Mouse (Mus musculus) brain, embryonic 14.5 days (tissue): ENCODE data around the gene Olfr605. TPM values are rescaled to one million over a fixed set of nuclear protein-coding genes. Genes with fewer than 3 reads are reported as not detected.
"Not testable (repeated sequence)": the region's sequence is repeated elsewhere in the genome, so short reads cannot be mapped to it uniquely, and the experiment has no call there.

Source experiments
- DNase-seq: peaks from one replicate; pipeline ENCODE4 v3.0.0-alpha.2; 2011; ENCODE audit warnings: low read depth
- CTCF ChIP-seq: fragments of 200-500 bp; IDR thresholded peaks from 2 replicates; pipeline ENCODE4 v1.5.1; 2012; ENCODE audit warnings: inconsistent platforms, mild to moderate bottlenecking, moderate library complexity, borderline replicate concordance; ENCODE audit not compliant: insufficient read depth, insufficient read length; ENCODE audit errors: extremely low read depth
- POLR2A ChIP-seq: fragments of 200-500 bp; IDR thresholded peaks from 2 replicates; pipeline ENCODE4 v1.6.1; 2012; ENCODE audit warnings: mild to moderate bottlenecking, inconsistent platforms, borderline replicate concordance; ENCODE audit not compliant: poor library complexity, insufficient read depth, insufficient read length, severe bottlenecking; ENCODE audit errors: extremely low read depth
- polyA plus RNA-seq: library from polyadenylated mRNA; depleted of rRNA; stranded (reverse); fragments of >200 nt; gene quantifications from 2 replicates; pipeline ENCODE4 v1.2.3, GENCODE M21; 2012; rRNA removed

Gene Olfr605
- not detected in 2 replicates for polyA plus RNA-seq

GRCm38 (mm10) chr7:103445339-103445738 lies at the start of gene Olfr605:
Olfr605 (minus strand) TSS chr7:103445439.
- TF ChIP-seq CTCF = no peak
- no peak for TF ChIP-seq POLR2A
- DNase-seq = no peak

GRCm38 (mm10) chr7:103477106-103477505 lies 31.9 kb upstream of the Olfr605 start:
- DNase-seq = peak; percentile 10

DNA sequence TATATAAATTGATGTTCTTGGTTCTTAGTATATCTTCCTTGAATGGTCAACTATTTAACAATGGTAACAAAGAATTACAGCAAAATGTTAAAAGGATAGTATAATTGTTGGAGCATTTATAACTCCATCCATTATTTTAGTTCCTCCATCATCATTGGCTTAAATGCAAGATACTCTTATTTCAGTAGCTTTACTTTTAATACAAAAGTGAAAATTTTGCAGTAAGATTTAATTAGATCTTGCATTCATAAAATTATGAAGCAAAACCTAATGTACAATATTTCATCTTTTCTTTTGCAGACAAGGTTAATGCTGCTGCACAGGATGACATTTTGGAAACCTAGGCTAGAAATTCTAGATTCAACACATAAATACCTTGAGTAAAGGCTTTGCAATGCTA lies 24.3 kb upstream of the Olfr605 start, which contains the start of gene Olfr608:
Gene Olfr608, plus strand, starts transcription at position 301 of the 400 bp plus-strand sequence.
- DNase-seq = no peak
- no peak for TF ChIP-seq POLR2A
- TF ChIP-seq CTCF = no peak

GRCm38 (mm10) chr7:103460590-103460989 lies 15.4 kb upstream of the Olfr605 start:
- DNase-seq = no peak
- TF ChIP-seq POLR2A (no peak), CTCF (no peak)

- no peak for DNase-seq
- TF ChIP-seq POLR2A (no peak), CTCF (no peak)
Observed at GRCm38 (mm10) chr7:103448746-103449145, 3.5 kb upstream of the Olfr605 start, which contains the start of gene Olfr606. Olfr606 (plus strand) TSS chr7:103449046.

- not testable (repeated sequence) for DNase-seq
Observed at GRCm38 (mm10) chr7:103414772-103415171, 30.5 kb downstream of the Olfr605 start, which contains the start of gene Usp17lc. Usp17lc (plus strand) TSS chr7:103415072.

DNA sequence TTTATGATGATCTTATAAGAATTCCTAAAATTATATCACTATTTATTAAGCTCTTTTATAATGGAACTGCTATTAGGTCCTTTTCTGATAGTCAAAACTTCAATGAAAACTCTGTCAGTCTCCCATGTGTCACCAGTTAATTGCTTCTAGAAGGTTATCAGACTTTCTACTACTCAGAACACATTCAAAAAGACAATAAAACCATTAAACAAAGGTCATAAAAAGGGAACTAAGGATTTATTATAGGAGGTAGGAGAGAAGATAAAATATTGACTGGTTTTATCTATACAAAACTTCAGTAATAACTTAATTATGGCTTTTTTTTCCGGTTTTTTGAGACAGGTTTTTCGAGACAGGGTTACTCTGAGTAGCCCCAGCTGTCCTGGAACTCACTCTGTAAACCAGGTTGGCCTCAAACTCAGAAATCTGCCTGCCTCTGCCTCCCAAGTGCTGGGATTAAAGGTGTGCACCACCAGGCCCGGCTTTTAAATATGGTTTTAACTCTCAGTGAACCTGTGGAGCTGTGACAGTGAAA lies 38.7 kb downstream of the Olfr605 start:
- not testable (repeated sequence) for DNase-seq

GRCm38 (mm10) chr7:103398981-103399380 lies 46.3 kb downstream of the Olfr605 start:
- no peak for DNase-seq
- TF ChIP-seq CTCF (no peak), POLR2A (no peak)

DNA sequence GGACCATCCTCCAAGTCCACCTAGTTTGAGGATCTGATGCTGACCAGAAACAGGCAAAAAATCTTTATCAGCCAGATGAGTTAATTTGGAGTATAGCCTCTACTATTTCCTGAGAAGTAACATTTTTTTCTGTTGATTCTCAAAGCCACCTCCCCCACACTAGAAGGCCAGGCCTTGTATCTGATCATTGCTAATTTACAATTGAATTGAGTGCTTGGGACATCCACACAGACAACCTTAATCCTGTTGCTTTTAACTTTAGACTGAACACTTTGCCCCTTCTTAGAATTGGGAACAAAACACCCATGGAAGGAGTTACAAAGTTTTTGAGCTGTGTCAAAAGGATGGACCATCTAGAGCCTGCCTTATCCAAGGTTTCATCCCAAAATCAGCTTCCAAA lies 47.5 kb downstream of the Olfr605 start:
- TF ChIP-seq CTCF = no peak
- no peak for TF ChIP-seq POLR2A
- DNase-seq = no peak

Other genes starting within 250 kb of the Olfr605 start
- gene Olfr593, start 233.6 kb downstream of the Olfr605 start, polyA plus RNA-seq = not detected in 2 replicates
- gene Olfr594, start 228.4 kb downstream of the Olfr605 start, polyA plus RNA-seq = not detected in 2 replicates
- not detected in 2 replicates for gene Usp17ld, start 192.9 kb downstream of the Olfr605 start, polyA plus RNA-seq
- gene Olfr596, start 139.8 kb downstream of the Olfr605 start, polyA plus RNA-seq = not detected in 2 replicates
- gene Olfr597, start 129.1 kb downstream of the Olfr605 start, polyA plus RNA-seq = not detected in 2 replicates
- gene Olfr598, start 121.9 kb downstream of the Olfr605 start, polyA plus RNA-seq = not detected in 2 replicates
- not detected in 2 replicates for gene Olfr599, start 109.5 kb downstream of the Olfr605 start, polyA plus RNA-seq
- not detected in 2 replicates for gene Olfr600, start 95.8 kb downstream of the Olfr605 start, polyA plus RNA-seq
- gene Olfr601, start 82.8 kb downstream of the Olfr605 start, polyA plus RNA-seq = not detected in 2 replicates
- gene Olfr603, start 59.3 kb downstream of the Olfr605 start, polyA plus RNA-seq = not detected in 2 replicates
- not detected in 2 replicates for gene Usp17lc, start 30.4 kb downstream of the Olfr605 start, polyA plus RNA-seq
- gene Olfr606, start 3.6 kb upstream of the Olfr605 start, polyA plus RNA-seq = not detected in 2 replicates
- not detected in 2 replicates for gene Olfr607, start 18.7 kb upstream of the Olfr605 start, polyA plus RNA-seq
- gene Olfr608, start 24.4 kb upstream of the Olfr605 start, polyA plus RNA-seq = not detected in 2 replicates
- gene Olfr609, start 52.6 kb upstream of the Olfr605 start, polyA plus RNA-seq = not detected in 2 replicates
- gene Olfr610, start 66.7 kb upstream of the Olfr605 start, polyA plus RNA-seq = not detected in 2 replicates
- gene Olfr611, start 75.4 kb upstream of the Olfr605 start, polyA plus RNA-seq = not detected in 2 replicates
- not detected in 2 replicates for gene Olfr612, start 97.3 kb upstream of the Olfr605 start, polyA plus RNA-seq
- gene Olfr613, start 102.6 kb upstream of the Olfr605 start, polyA plus RNA-seq = not detected in 2 replicates
- not detected in 2 replicates for gene Olfr615, start 110.6 kb upstream of the Olfr605 start, polyA plus RNA-seq
- not detected in 2 replicates for gene Olfr616, start 123.7 kb upstream of the Olfr605 start, polyA plus RNA-seq
- not detected in 2 replicates for gene Olfr617, start 127.6 kb upstream of the Olfr605 start, polyA plus RNA-seq
- 0.05 TPM in 1 of 2 replicates, not detected in the other for gene Olfr618, start 144.7 kb upstream of the Olfr605 start, polyA plus RNA-seq
- not detected in 2 replicates for gene Olfr619, start 155.1 kb upstream of the Olfr605 start, polyA plus RNA-seq
- not detected in 2 replicates for gene Olfr620, start 167.1 kb upstream of the Olfr605 start, polyA plus RNA-seq
- gene Olfr622, start 197.3 kb upstream of the Olfr605 start, polyA plus RNA-seq = not detected in 2 replicates
- gene Olfr623, start 218.3 kb upstream of the Olfr605 start, polyA plus RNA-seq = not detected in 2 replicates
- 0.01 TPM in 1 of 2 replicates, not detected in the other for gene Olfr624, start 225.8 kb upstream of the Olfr605 start, polyA plus RNA-seq
- gene Olfr625-ps1, start 237.3 kb upstream of the Olfr605 start, polyA plus RNA-seq = not detected in 2 replicates